Comparison of ENCODE assay signal across 27 mouse cellular contexts in genomic region chr6:71390496-71390895, GRCm38 (mm10). TPM values are rescaled to one million over a fixed set of nuclear protein-coding genes. Genes with fewer than 3 reads are reported as not detected.
DNase-seq lines count a peak whose midpoint lies in the region; ATAC-seq and TF ChIP-seq lines count a peak whose summit lies in the region.
"Had no signal": no experiment of that assay in that cellular context is flagged by ENCODE, and none has a peak within 500 bp of the region (broad histone marks: within the 10 kb centered on the region; RNA-seq: fewer than 3 reads in every experiment).

No protein-coding gene starts in this region.

- H3K4me1 ChIP-seq in hindbrain, embryonic 16.5 days (ENCODE audit: control insufficient read depth, insufficient read depth, low read depth, low read length) = no peaks in the 10 kb centered on the region
- no peaks in the 10 kb centered on the region for H3K4me1 ChIP-seq in hindbrain, embryonic 14.5 days (replicated peaks; ENCODE audit: control insufficient read depth, insufficient read depth, low read length)
- H3K4me1 ChIP-seq in liver, adult 2 months (ENCODE audit: control insufficient read depth, insufficient read depth, low read length) = no peaks in the 10 kb centered on the region
- 0 out of 2 replicates have a peak, but pooled peaks cover 2% of the 10 kb centered on the region for H3K4me1 ChIP-seq in liver, embryonic 12.5 days
- H3K4me1 ChIP-seq: embryonic facial prominence, embryonic 15.5 days; intestine, embryonic 15.5 days; limb, embryonic 13.5 days; midbrain, embryonic 13.5 days; neural tube, embryonic 13.5 days had no signal

- no peaks in the 10 kb centered on the region for H3K27me3 ChIP-seq in hindbrain, embryonic 16.5 days (replicated peaks; ENCODE audit: control insufficient read depth, insufficient read depth, low read length)
- no peaks in the 10 kb centered on the region for H3K27me3 ChIP-seq in hindbrain, embryonic 14.5 days (ENCODE audit: control insufficient read depth, insufficient read depth, low read length)
- H3K27me3 ChIP-seq in liver, adult 2 months (ENCODE audit: control insufficient read depth, insufficient read depth, low read length) = no peaks in the 10 kb centered on the region
- no peaks in the 10 kb centered on the region for H3K27me3 ChIP-seq in liver, embryonic 12.5 days (replicated peaks)
- H3K27me3 ChIP-seq: embryonic facial prominence, embryonic 15.5 days; intestine, embryonic 15.5 days; limb, embryonic 13.5 days; midbrain, embryonic 13.5 days; neural tube, embryonic 13.5 days had no signal

- no peak for TF ChIP-seq CTCF in liver, adult 2 months (IDR thresholded peaks at IDR 0.05; ENCODE audit: low read depth, low read length)

- H3K27ac ChIP-seq in hindbrain, embryonic 16.5 days (ENCODE audit: low read depth, low read length) = no peak overlapping the region
- H3K27ac ChIP-seq in hindbrain, embryonic 14.5 days = no peak overlapping the region
- no peak overlapping the region for H3K27ac ChIP-seq in liver, adult 2 months (replicated peaks; ENCODE audit: insufficient read depth, low read depth, low read length)
- no peak overlapping the region for H3K27ac ChIP-seq in liver, embryonic 12.5 days
- H3K27ac ChIP-seq: embryonic facial prominence, embryonic 15.5 days; intestine, embryonic 15.5 days; limb, embryonic 13.5 days; midbrain, embryonic 13.5 days; neural tube, embryonic 13.5 days had no signal

- H3K79me2 ChIP-seq in liver, adult 2 months (ENCODE audit: control insufficient read depth, insufficient read depth, low read length) = no peaks in the 10 kb centered on the region

- H3K4me3 ChIP-seq in hindbrain, embryonic 16.5 days (ENCODE audit: low read length) = no peak overlapping the region
- no peak overlapping the region for H3K4me3 ChIP-seq in hindbrain, embryonic 14.5 days (replicated peaks; ENCODE audit: low read length)
- H3K4me3 ChIP-seq in liver, adult 2 months (ENCODE audit: insufficient read depth, low read depth, low read length) = no peak overlapping the region
- no peak overlapping the region for H3K4me3 ChIP-seq in liver, embryonic 12.5 days
- H3K4me3 ChIP-seq: embryonic facial prominence, embryonic 15.5 days; intestine, embryonic 15.5 days; limb, embryonic 13.5 days; midbrain, embryonic 13.5 days; neural tube, embryonic 13.5 days had no signal

- H3K4me2 ChIP-seq in hindbrain, embryonic 16.5 days (ENCODE audit: low read length) = no peak overlapping the region
- no peak overlapping the region for H3K4me2 ChIP-seq in hindbrain, embryonic 14.5 days (replicated peaks)
- H3K4me2 ChIP-seq in liver, embryonic 12.5 days = no peak overlapping the region
- H3K4me2 ChIP-seq: embryonic facial prominence, embryonic 15.5 days; heart, embryonic 11.5 days; intestine, embryonic 15.5 days; limb, embryonic 13.5 days; midbrain, embryonic 13.5 days; neural tube, embryonic 13.5 days had no signal

- no peak for TF ChIP-seq POLR2A in liver, adult 2 months (IDR thresholded peaks at IDR 0.05; ENCODE audit: extremely low read depth, insufficient read depth, low read length)

- H3K9ac ChIP-seq in hindbrain, embryonic 16.5 days (ENCODE audit: low read depth, low read length) = no peak overlapping the region
- H3K9ac ChIP-seq in hindbrain, embryonic 14.5 days = no peak overlapping the region
- H3K9ac ChIP-seq in liver, adult 2 months (ENCODE audit: low read depth, low read length) = no peak overlapping the region
- H3K9ac ChIP-seq in liver, embryonic 12.5 days = no peak overlapping the region
- H3K9ac ChIP-seq: embryonic facial prominence, embryonic 15.5 days; intestine, embryonic 15.5 days; limb, embryonic 13.5 days; midbrain, embryonic 13.5 days; neural tube, embryonic 13.5 days had no signal

- peaks cover 4% of the 10 kb centered on the region; the same call in 1 of the 2 replicates for H3K36me3 ChIP-seq in hindbrain, embryonic 16.5 days (ENCODE audit: control insufficient read depth, insufficient read depth, low read length)
- peaks cover 42% of the 10 kb centered on the region for H3K36me3 ChIP-seq in hindbrain, embryonic 14.5 days (replicated peaks; ENCODE audit: control insufficient read depth, insufficient read depth)
- peaks cover 54% of the 10 kb centered on the region for H3K36me3 ChIP-seq in liver, adult 2 months (ENCODE audit: control insufficient read depth, insufficient read depth, low read length)
- peaks cover 45% of the 10 kb centered on the region for H3K36me3 ChIP-seq in liver, embryonic 12.5 days

- ATAC-seq in hindbrain, embryonic 16.5 days = 0 out of 2 replicates have a peak, but pooled peaks have one; percentile 48
- ATAC-seq in hindbrain, embryonic 14.5 days (ENCODE audit: low FRiP score) = no peak
- no peak for ATAC-seq in liver, embryonic 12.5 days
- ATAC-seq: activated CD4-positive, CD25-positive, alpha-beta regulatory T cell, adult 4 months; forebrain, embryonic 16.5 days; intestine, embryonic 15.5 days; midbrain, embryonic 13.5 days had no signal

- whole genome bisulfite sequencing in hindbrain, embryonic 16.5 days = 90% methylated on average over 2 of the region's 2 CpGs
- 96% methylated on average over 2 of the region's 2 CpGs for WGBS in hindbrain, embryonic 14.5 days
- 56% methylated on average over 2 of the region's 2 CpGs for WGBS in liver, adult 2 months
- WGBS in liver, embryonic 12.5 days (ENCODE audit: insufficient replicate concordance) = 85% methylated on average over 2 of the region's 2 CpGs

- no peak for DNase-seq in hindbrain, embryonic 14.5 days (ENCODE audit: low spot score)
- DNase-seq in liver, adult 2 months (ENCODE audit: extremely low read depth, low read depth, low spot score) = peak; percentile 63
- DNase-seq in cerebellum, adult 18-20 months = peak; percentile 81 to 88
- peak; percentile 71 to 82 for DNase-seq in cerebellum, postnatal 25 days
- DNase-seq in adrenal gland, postnatal 14 days = no peak
- no peak for DNase-seq in urinary bladder, postnatal 36 days (ENCODE audit: low spot score in 2 of 2)
- DNase-seq: adrenal gland, postnatal 10 days; heart, postnatal 10 days; lung, postnatal 10 days; right cerebral cortex, postnatal 14 days; spleen, adult 18-20 months; thymus, postnatal 4 days had no signal

- no peaks in the 10 kb centered on the region for H3K9me3 ChIP-seq in hindbrain, embryonic 16.5 days (ENCODE audit: control insufficient read depth, low read length)
- no peaks in the 10 kb centered on the region for H3K9me3 ChIP-seq in hindbrain, embryonic 14.5 days (ENCODE audit: control insufficient read depth, low read length)
- no peaks in the 10 kb centered on the region for H3K9me3 ChIP-seq in liver, embryonic 12.5 days (replicated peaks)
- H3K9me3 ChIP-seq: embryonic facial prominence, embryonic 15.5 days; G1E; intestine, embryonic 15.5 days; limb, embryonic 13.5 days; midbrain, embryonic 13.5 days; neural tube, embryonic 13.5 days had no signal

RNA-seq across cellular contexts. Expression of gene Cd8a, which starts 17.3 kb away (rescaled TPM):
- polyA plus RNA-seq in hindbrain, embryonic 16.5 days (2015; fragmentation: Nextera tagmentation; extraction: Ambion mirVana) = not detected in 2 replicates
- polyA plus RNA-seq in hindbrain, embryonic 14.5 days (2014; fragmentation: Nextera tagmentation; extraction: Ambion mirVana) = not detected in 2 replicates
- total RNA-seq in liver, adult 2 months (2014; rRNA removed) = 0.13 and 0.18 TPM in 2 replicates
- 0.12 and 0.22 TPM in 2 replicates for polyA plus RNA-seq in liver, adult 2 months (2012; rRNA removed)
- polyA plus RNA-seq in liver, embryonic 12.5 days (2016; fragmentation: Nextera tagmentation; extraction: Ambion mirVana) = not detected in 2 replicates
- total RNA-seq in adrenal gland, postnatal 14 days (2021) = 1.5 and 6.6 TPM in 2 replicates
- total RNA-seq: layer of hippocampus, postnatal 14 days; megakaryocyte progenitor cell, adult 5-6 weeks had no signal
- polyA plus RNA-seq: embryonic facial prominence, embryonic 15.5 days; forebrain, embryonic 16.5 days; G1E; hindbrain, embryonic 11.5 days; intestine, embryonic 15.5 days; limb, embryonic 13.5 days; liver, embryonic 16.5 days; midbrain, embryonic 13.5 days; neural tube, embryonic 13.5 days had no signal

RNA-seq across cellular contexts. Expression of gene Rmnd5a, which starts 49.9 kb away (rescaled TPM):
- 7.7 and 8.1 TPM in 2 replicates for polyA plus RNA-seq in hindbrain, embryonic 16.5 days (2015; fragmentation: Nextera tagmentation; extraction: Ambion mirVana)
- polyA plus RNA-seq in hindbrain, embryonic 14.5 days (2014; fragmentation: Nextera tagmentation; extraction: Ambion mirVana) = 5.8 TPM in 2 replicates
- 125 and 136 TPM in 2 replicates for total RNA-seq in liver, adult 2 months (2014; rRNA removed)
- 31.1 and 35.3 TPM in 2 replicates for polyA plus RNA-seq in liver, adult 2 months (2012; rRNA removed)
- 11.6 and 12.3 TPM in 2 replicates for polyA plus RNA-seq in liver, embryonic 12.5 days (2016; fragmentation: Nextera tagmentation; extraction: Ambion mirVana)
- 72.6 and 78.7 TPM in 2 replicates for total RNA-seq in adrenal gland, postnatal 14 days (2021)

Comparison
In these comparisons a context has a peak if more than half of its experiments do, and no peak if none do; other contexts are left out.
1. DNase-seq: peak in liver, adult 2 months (single experiment), cerebellum, adult 18-20 months (2 of 2) and cerebellum, postnatal 25 days (2 of 2); none in hindbrain, embryonic 14.5 days (single experiment), adrenal gland, postnatal 14 days (single experiment) and urinary bladder, postnatal 36 days (0 of 2).